Mouse (Mus musculus) limb, embryonic 12.5 days (tissue): ENCODE measurements around the gene Pde8b. TPM values are rescaled to one million over a fixed set of nuclear protein-coding genes. Genes with fewer than 3 reads are reported as not detected.

Source experiments
- ATAC-seq: fragments of 200-750 bp; cut with Nextera tagmentation; 2 replicates; pipeline ENCODE4 v1.8.0; 2017; ENCODE audit warnings: low read depth, moderate TSS enrichment; ENCODE audit not compliant: insufficient number of reproducible peaks, insufficient read depth, low FRiP score, low TSS enrichment
- H3K27ac ChIP-seq: fragments of 300-500 bp; sonication (generic); 2 replicates; pipeline ENCODE4 v1.5.1; 2016; ENCODE audit warnings: mild to moderate bottlenecking, moderate library complexity
- H3K27me3 ChIP-seq: fragments of 300-500 bp; sonication (generic); 2 replicates; pipeline ENCODE4 v1.6.1; 2016; ENCODE audit warnings: mild to moderate bottlenecking, moderate library complexity
- H3K36me3 ChIP-seq: fragments of 300-500 bp; sonication (generic); 2 replicates; pipeline ENCODE4 v1.6.1; 2016; ENCODE audit warnings: mild to moderate bottlenecking, moderate library complexity
- H3K4me1 ChIP-seq: fragments of 300-500 bp; sonication (generic); replicated peaks from 2 replicates; pipeline ENCODE4 v1.6.1; 2016
- H3K4me2 ChIP-seq: fragments of 300-500 bp; sonication (generic); 2 replicates; pipeline ENCODE4 v1.6.1; 2016; ENCODE audit warnings: mild to moderate bottlenecking, moderate library complexity
- H3K4me3 ChIP-seq: fragments of 300-500 bp; sonication (generic); replicated peaks from 2 replicates; pipeline ENCODE4 v1.5.1; 2016; ENCODE audit warnings: mild to moderate bottlenecking
- H3K9ac ChIP-seq: fragments of 300-500 bp; sonication (generic); replicated peaks from 2 replicates; pipeline ENCODE4 v1.6.1; 2016; ENCODE audit warnings: mild to moderate bottlenecking, moderate library complexity
- H3K9me3 ChIP-seq: fragments of 300-500 bp; sonication (generic); 2 replicates; pipeline ENCODE4 v1.6.1; 2016; ENCODE audit warnings: mild to moderate bottlenecking, moderate library complexity
- WGBS: fragments of 180-500 bp; shearing (Covaris S2); methylation state at CpG from one replicate; pipeline ENCODE4 v1.1.7; 2016; 5-methylcytosine and 5-hydroxymethylcytosine counted together
- polyA plus RNA-seq: library from polyadenylated mRNA; unstranded; fragments of >200 nt; fragmentation: Nextera tagmentation; extraction: Ambion mirVana; gene quantifications from 2 replicates; pipeline ENCODE4 v1.2.1, GENCODE M21; 2016

Pde8b gene
- polyA plus RNA-seq, 1 experiment from 2014 or later: 4.8 TPM

GRCm38 (mm10) chr13:95131848-95132247, 118.3 kb downstream of the Pde8b start:
- H3K27ac ChIP-seq: no peak overlapping the region
- no peak overlapping the region for H3K4me3 ChIP-seq
- H3K9ac ChIP-seq: no peak overlapping the region
- H3K9me3 ChIP-seq: no peaks in the 10 kb centered on the region
- no peak for ATAC-seq
- H3K4me1 ChIP-seq: no peaks in the 10 kb centered on the region
- no peaks in the 10 kb centered on the region for H3K27me3 ChIP-seq
- H3K4me2 ChIP-seq: no peak overlapping the region
- WGBS: 56% methylated on average over 4 of the region's 4 CpGs
- H3K36me3 ChIP-seq: no peaks in the 10 kb centered on the region

- no peak overlapping the region for H3K4me2 ChIP-seq
- H3K9ac ChIP-seq: no peak overlapping the region
- H3K27ac ChIP-seq: no peak overlapping the region
- H3K27me3 ChIP-seq: no peaks in the 10 kb centered on the region
- H3K4me3 ChIP-seq: no peak overlapping the region
- no peak for ATAC-seq
- H3K9me3 ChIP-seq: no peaks in the 10 kb centered on the region
- H3K4me1 ChIP-seq: no peaks in the 10 kb centered on the region
- WGBS: 68% methylated on average over 1 of the region's 1 CpGs
- no peaks in the 10 kb centered on the region for H3K36me3 ChIP-seq
These were observed 119.1 kb downstream of the Pde8b start for GRCm38 (mm10) chr13:95131041-95131440.

DNA sequence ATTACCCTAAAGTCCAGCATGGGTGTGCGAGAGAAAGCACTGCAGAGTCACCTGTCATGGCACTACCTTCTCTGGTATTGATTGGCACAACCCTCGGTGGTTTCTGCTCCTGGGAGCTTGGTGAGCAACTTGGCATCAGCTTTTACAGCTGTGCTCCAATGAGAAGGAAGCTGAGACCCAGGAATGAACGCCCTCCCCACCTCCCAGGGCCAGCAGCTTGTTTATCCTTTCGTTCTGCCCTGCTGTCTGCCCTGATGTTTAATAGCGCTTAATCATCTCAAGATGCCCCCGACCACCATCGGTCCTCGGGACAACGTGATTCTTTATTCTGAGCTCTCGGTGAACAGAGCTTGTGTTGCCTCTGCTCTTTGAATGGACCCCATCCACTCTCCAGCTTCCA, 122.8 kb downstream of the Pde8b start:
- no peak for ATAC-seq
- Histone ChIP-seq H3K27ac (no peak overlapping the region), H3K36me3 (no peaks in the 10 kb centered on the region), H3K27me3 (no peaks in the 10 kb centered on the region), H3K9me3 (no peaks in the 10 kb centered on the region), H3K4me3 (no peak overlapping the region), H3K4me2 (no peak overlapping the region), H3K9ac (no peak overlapping the region), H3K4me1 (no peaks in the 10 kb centered on the region)
- WGBS: 63% methylated on average over 10 of the region's 10 CpGs

DNA sequence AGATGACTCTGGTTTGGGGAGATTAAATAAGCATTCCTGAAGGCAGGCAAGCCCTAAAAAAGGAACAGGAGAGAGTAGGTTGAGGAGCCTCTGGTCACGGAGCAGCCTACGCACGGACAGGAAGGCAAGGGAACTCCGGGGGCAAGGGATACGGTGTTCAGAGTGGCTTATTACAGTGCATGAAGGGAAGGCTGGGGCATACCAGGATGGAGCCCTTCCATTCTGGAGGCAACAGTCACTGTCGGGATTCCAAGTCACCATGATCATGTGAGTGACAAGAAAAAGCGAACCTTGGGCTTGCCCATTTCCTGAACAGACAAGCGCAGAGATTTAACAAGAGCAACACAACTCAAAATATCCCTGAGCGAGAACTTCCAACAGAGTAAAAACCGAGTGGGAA, 123.3 kb downstream of the Pde8b start:
- no peak for ATAC-seq
- no peaks in the 10 kb centered on the region for H3K27me3 ChIP-seq
- H3K4me2 ChIP-seq: no peak overlapping the region
- H3K4me1 ChIP-seq: no peaks in the 10 kb centered on the region
- H3K9me3 ChIP-seq: no peaks in the 10 kb centered on the region
- no peak overlapping the region for H3K4me3 ChIP-seq
- H3K27ac ChIP-seq: no peak overlapping the region
- H3K36me3 ChIP-seq: no peaks in the 10 kb centered on the region
- no peak overlapping the region for H3K9ac ChIP-seq
- WGBS: 85% methylated on average over 10 of the region's 10 CpGs

- Histone ChIP-seq H3K9me3 (no peaks in the 10 kb centered on the region), H3K4me3 (no peak overlapping the region), H3K27me3 (no peaks in the 10 kb centered on the region), H3K27ac (no peak overlapping the region), H3K4me2 (no peak overlapping the region), H3K4me1 (no peaks in the 10 kb centered on the region), H3K36me3 (no peaks in the 10 kb centered on the region), H3K9ac (no peak overlapping the region)
- WGBS: 90% methylated on average over 4 of the region's 4 CpGs
- no peak for ATAC-seq
These were observed 124.5 kb downstream of the Pde8b start for GRCm38 (mm10) chr13:95125546-95126215.

DNA sequence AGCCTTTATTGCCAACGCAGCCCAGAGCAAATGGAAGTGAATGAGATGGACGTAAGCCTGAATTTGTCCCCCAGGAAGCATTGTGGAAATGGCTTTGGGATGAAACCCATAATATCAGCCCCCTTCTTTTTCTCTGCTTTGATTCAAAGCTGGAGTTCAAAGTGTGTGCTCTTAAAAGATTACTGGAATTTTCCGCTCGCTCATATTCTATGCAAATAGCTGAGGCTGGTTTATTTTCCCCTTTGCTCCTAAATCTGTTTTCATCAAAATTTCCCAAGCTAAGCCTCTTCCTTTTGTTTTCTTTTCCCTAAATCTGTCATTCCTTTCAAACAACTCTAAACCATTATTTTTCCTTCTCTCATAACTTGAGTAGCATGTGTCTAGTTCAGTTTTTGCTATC, 129.6 kb downstream of the Pde8b start:
- no peaks in the 10 kb centered on the region for H3K27me3 ChIP-seq
- H3K9me3 ChIP-seq: no peaks in the 10 kb centered on the region
- no peaks in the 10 kb centered on the region for H3K4me1 ChIP-seq
- H3K27ac ChIP-seq: no peak overlapping the region
- H3K4me3 ChIP-seq: no peak overlapping the region
- H3K4me2 ChIP-seq: no peak overlapping the region
- no peaks in the 10 kb centered on the region for H3K36me3 ChIP-seq
- WGBS: 80% methylated on average over 4 of the region's 4 CpGs
- ATAC-seq: no peak
- no peak overlapping the region for H3K9ac ChIP-seq

DNA sequence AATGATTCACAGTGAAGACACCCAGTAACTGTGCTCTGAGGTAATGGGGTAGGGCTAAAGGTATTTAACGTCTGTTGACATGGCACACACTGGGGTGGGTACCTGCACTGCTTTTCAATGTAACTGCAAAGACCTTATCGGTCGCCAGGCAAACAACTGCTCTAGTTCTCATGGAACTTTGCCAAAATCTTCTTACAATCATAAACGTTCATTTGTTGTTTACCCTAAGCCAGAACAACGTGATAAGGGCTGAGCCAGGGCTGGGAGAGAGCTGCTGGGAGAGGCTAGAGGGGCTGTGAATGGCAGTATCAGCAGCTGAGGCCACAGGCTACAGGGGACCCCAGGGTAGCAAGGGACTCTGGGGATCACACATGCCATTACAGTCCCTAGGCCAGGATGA, 136.4 kb downstream of the Pde8b start:
- Histone ChIP-seq H3K36me3 (no peaks in the 10 kb centered on the region), H3K9ac (no peak overlapping the region), H3K4me2 (no peak overlapping the region), H3K27me3 (no peaks in the 10 kb centered on the region), H3K4me1 (no peaks in the 10 kb centered on the region), H3K4me3 (no peak overlapping the region), H3K27ac (no peak overlapping the region), H3K9me3 (no peaks in the 10 kb centered on the region)
- 68% methylated on average over 5 of the region's 5 CpGs for whole genome bisulfite sequencing
- ATAC-seq: no peak

- 51% methylated on average over 3 of the region's 3 CpGs for WGBS
These were observed 140.6 kb downstream of the Pde8b start for GRCm38 (mm10) chr13:95109555-95109954.

GRCm38 (mm10) chr13:95108035-95108434, 142.1 kb downstream of the Pde8b start:
- Histone ChIP-seq H3K36me3 (no peaks in the 10 kb centered on the region), H3K9me3 (no peaks in the 10 kb centered on the region), H3K27ac (no peak overlapping the region), H3K4me3 (no peak overlapping the region), H3K27me3 (no peaks in the 10 kb centered on the region), H3K4me2 (no peak overlapping the region), H3K4me1 (no peaks in the 10 kb centered on the region; the same call in 1 of the 2 replicates), H3K9ac (no peak overlapping the region)
- WGBS: 50% methylated on average over 7 of the region's 7 CpGs
- no peak for ATAC-seq

More at GRCm38 (mm10) chr13:95109555-95109954, 140.6 kb downstream of the Pde8b start:
- Histone ChIP-seq H3K9ac (no peak overlapping the region), H3K4me2 (no peak overlapping the region), H3K9me3 (no peaks in the 10 kb centered on the region), H3K4me3 (no peak overlapping the region), H3K27ac (no peak overlapping the region), H3K36me3 (no peaks in the 10 kb centered on the region), H3K4me1 (no peaks in the 10 kb centered on the region; the same call in 1 of the 2 replicates), H3K27me3 (no peaks in the 10 kb centered on the region)
- no peak for ATAC-seq

GRCm38 (mm10) chr13:95104865-95105264, 145.3 kb downstream of the Pde8b start:
- Histone ChIP-seq H3K36me3 (no peaks in the 10 kb centered on the region), H3K27ac (no peak overlapping the region), H3K4me2 (no peak overlapping the region), H3K9ac (no peak overlapping the region), H3K4me3 (no peak overlapping the region), H3K4me1 (no peaks in the 10 kb centered on the region; the same call in 1 of the 2 replicates), H3K27me3 (no peaks in the 10 kb centered on the region), H3K9me3 (no peaks in the 10 kb centered on the region)
- WGBS: 76% methylated on average over 4 of the region's 4 CpGs
- ATAC-seq: no peak

GRCm38 (mm10) chr13:95102985-95103590, 147.0 kb downstream of the Pde8b start:
- Histone ChIP-seq H3K36me3 (no peaks in the 10 kb centered on the region), H3K9me3 (no peaks in the 10 kb centered on the region), H3K9ac (no peak overlapping the region), H3K27ac (no peak overlapping the region), H3K4me1 (no peaks in the 10 kb centered on the region; the same call in 1 of the 2 replicates), H3K27me3 (no peaks in the 10 kb centered on the region), H3K4me3 (no peak overlapping the region), H3K4me2 (no peak overlapping the region)
- ATAC-seq: no peak
- WGBS: 69% methylated on average over 4 of the region's 4 CpGs

GRCm38 (mm10) chr13:95101315-95101714, 148.8 kb downstream of the Pde8b start:
- no peaks in the 10 kb centered on the region for H3K36me3 ChIP-seq
- no peak for ATAC-seq
- no peak overlapping the region for H3K4me3 ChIP-seq
- no peak overlapping the region for H3K9ac ChIP-seq
- no peaks in the 10 kb centered on the region for H3K9me3 ChIP-seq
- H3K4me2 ChIP-seq: no peak overlapping the region
- H3K4me1 ChIP-seq: no peaks in the 10 kb centered on the region
- H3K27me3 ChIP-seq: no peaks in the 10 kb centered on the region
- WGBS: 89% methylated on average over 8 of the region's 8 CpGs
- H3K27ac ChIP-seq: no peak overlapping the region
